Mouse (Mus musculus): ENCODE data around the gene Paxx. TPM values are rescaled to one million over a fixed set of nuclear protein-coding genes. Genes with fewer than 3 reads are reported as not detected.

The Paxx gene
- polyA plus RNA-seq, 2 experiments: 7.3 to 7.9 TPM

- no peak overlapping the region for H3K27ac ChIP-seq
- H3K36me3 ChIP-seq (replicated peaks; ENCODE audit: control insufficient read depth, insufficient read depth, low read depth): no peaks in the 10 kb centered on the region
- H3K9me3 ChIP-seq (ENCODE audit: control insufficient read depth, low read length): no peaks in the 10 kb centered on the region
- no peak overlapping the region for H3K9ac ChIP-seq (replicated peaks)
- H3K4me1 ChIP-seq (replicated peaks; ENCODE audit: control insufficient read depth in 2 of 2, insufficient read depth in 2 of 2, low read length in 1 of 2): no peaks in the 10 kb centered on the region
- H3K27me3 ChIP-seq (ENCODE audit: control insufficient read depth, insufficient read depth, low read length): peaks cover 7% of the 10 kb centered on the region
- no peak for DNase-seq (ENCODE audit: low read depth in 3 of 3, low spot score in 3 of 3)
- H3K4me3 ChIP-seq (ENCODE audit: insufficient read depth in 1 of 2, low read depth in 2 of 2, low read length in 2 of 2): no peak overlapping the region
- ATAC-seq (ENCODE audit: insufficient read depth): no peak
- TF ChIP-seq EP300 (IDR thresholded peaks at IDR 0.05; ENCODE audit: low read depth): no peak
- H3K4me2 ChIP-seq (ENCODE audit: low read depth): peak overlapping the region; percentile 93
- WGBS (ENCODE audit: insufficient replicate concordance): 71% methylated on average over 5 of the region's 5 CpGs
These were observed 31.3 kb downstream of the Paxx start for GRCm38 (mm10) chr2:25429435-25430180.

GRCm38 (mm10) chr2:25428442-25429236 is 32.3 kb downstream of the Paxx start, which contains the start of gene Abca2:
Gene Abca2, plus strand, starts transcription at chr2:25428703.
- Histone ChIP-seq H3K9ac (replicated peaks) (peak within 1 kb of the TSS; percentile 44), H3K4me3 (ENCODE audit: insufficient read depth in 1 of 2, low read depth in 2 of 2, low read length in 2 of 2) (peak within 1 kb of the TSS; percentile 58 to 68), H3K4me2 (ENCODE audit: low read depth) (peak within 1 kb of the TSS; percentile 93), H3K9me3 (ENCODE audit: control insufficient read depth, low read length) (no peaks in the 10 kb centered on the region), H3K27ac (no peak within 1 kb of the TSS), H3K4me1 (replicated peaks; ENCODE audit: control insufficient read depth in 2 of 2, insufficient read depth in 2 of 2, low read length in 1 of 2) (no peaks in the 10 kb centered on the region), H3K36me3 (replicated peaks; ENCODE audit: control insufficient read depth, insufficient read depth, low read depth) (no peaks in the 10 kb centered on the region), H3K27me3 (ENCODE audit: control insufficient read depth, insufficient read depth, low read length) (peaks cover 7% of the 10 kb centered on the region)
- TF ChIP-seq CTCF (IDR thresholded peaks at IDR 0.05; ENCODE audit: low read depth): peak; percentile 87
- no peak for TF ChIP-seq EP300 (IDR thresholded peaks at IDR 0.05; ENCODE audit: low read depth)
- DNase-seq (ENCODE audit: low read depth in 3 of 3, low spot score in 3 of 3) (peak; percentile 75 to 80 (median 77)), ATAC-seq (ENCODE audit: insufficient read depth) (peak; percentile 85)
- under 1% methylated on average over 88 of the region's 89 CpGs for WGBS (ENCODE audit: insufficient replicate concordance)

GRCm38 (mm10) chr2:25427256-25427655 is 33.6 kb downstream of the Paxx start:
- no peak for ATAC-seq (ENCODE audit: insufficient read depth)
- Histone ChIP-seq H3K4me3 (ENCODE audit: insufficient read depth in 1 of 2, low read depth in 2 of 2, low read length in 2 of 2) (no peak overlapping the region), H3K4me1 (replicated peaks; ENCODE audit: control insufficient read depth in 2 of 2, insufficient read depth in 2 of 2, low read length in 1 of 2) (no peaks in the 10 kb centered on the region), H3K27ac (no peak overlapping the region), H3K36me3 (replicated peaks; ENCODE audit: control insufficient read depth, insufficient read depth, low read depth) (no peaks in the 10 kb centered on the region), H3K9me3 (ENCODE audit: control insufficient read depth, low read length) (no peaks in the 10 kb centered on the region), H3K27me3 (ENCODE audit: control insufficient read depth, insufficient read depth, low read length) (peaks cover 7% of the 10 kb centered on the region), H3K4me2 (ENCODE audit: low read depth) (no peak overlapping the region), H3K9ac (replicated peaks) (no peak overlapping the region)
- TF ChIP-seq EP300 (IDR thresholded peaks at IDR 0.05; ENCODE audit: low read depth) (no peak), CTCF (IDR thresholded peaks at IDR 0.05; ENCODE audit: low read depth) (no peak)
- WGBS (ENCODE audit: insufficient replicate concordance): 77% methylated on average over 5 of the region's 5 CpGs
- DNase-seq (ENCODE audit: low read depth in 3 of 3, low spot score in 3 of 3): no peak

- no peaks in the 10 kb centered on the region for H3K4me1 ChIP-seq (replicated peaks; ENCODE audit: control insufficient read depth in 2 of 2, insufficient read depth in 2 of 2, low read length in 1 of 2)
- H3K4me2 ChIP-seq (ENCODE audit: low read depth): no peak overlapping the region
- peaks cover 7% of the 10 kb centered on the region for H3K27me3 ChIP-seq (ENCODE audit: control insufficient read depth, insufficient read depth, low read length)
- H3K9ac ChIP-seq (replicated peaks): no peak overlapping the region
- 8% methylated on average over 5 of the region's 5 CpGs for WGBS (ENCODE audit: insufficient replicate concordance)
- peak; percentile 95 for TF ChIP-seq CTCF (IDR thresholded peaks at IDR 0.05; ENCODE audit: low read depth)
- no peak for TF ChIP-seq EP300 (IDR thresholded peaks at IDR 0.05; ENCODE audit: low read depth)
- no peaks in the 10 kb centered on the region for H3K36me3 ChIP-seq (replicated peaks; ENCODE audit: control insufficient read depth, insufficient read depth, low read depth)
- H3K27ac ChIP-seq: no peak overlapping the region
- no peaks in the 10 kb centered on the region for H3K9me3 ChIP-seq (ENCODE audit: control insufficient read depth, low read length)
- ATAC-seq (ENCODE audit: insufficient read depth): no peak
- DNase-seq (ENCODE audit: low read depth in 3 of 3, low spot score in 3 of 3): peak; percentile 50 to 59 (median 56)
- no peak overlapping the region for H3K4me3 ChIP-seq (ENCODE audit: insufficient read depth in 1 of 2, low read depth in 2 of 2, low read length in 2 of 2)
These were observed 34.1 kb downstream of the Paxx start for GRCm38 (mm10) chr2:25426721-25427191.

- Histone ChIP-seq H3K9ac (replicated peaks) (no peak overlapping the region), H3K9me3 (ENCODE audit: control insufficient read depth, low read length) (no peaks in the 10 kb centered on the region), H3K4me1 (replicated peaks; ENCODE audit: control insufficient read depth in 2 of 2, insufficient read depth in 2 of 2, low read length in 1 of 2) (no peaks in the 10 kb centered on the region), H3K27me3 (ENCODE audit: control insufficient read depth, insufficient read depth, low read length) (peaks cover 7% of the 10 kb centered on the region), H3K4me3 (ENCODE audit: insufficient read depth in 1 of 2, low read depth in 2 of 2, low read length in 2 of 2) (no peak overlapping the region), H3K27ac (no peak overlapping the region), H3K36me3 (replicated peaks; ENCODE audit: control insufficient read depth, insufficient read depth, low read depth) (no peaks in the 10 kb centered on the region), H3K4me2 (ENCODE audit: low read depth) (no peak overlapping the region)
- WGBS (ENCODE audit: insufficient replicate concordance): 63% methylated on average over 27 of the region's 27 CpGs
- no peak for TF ChIP-seq CTCF (IDR thresholded peaks at IDR 0.05; ENCODE audit: low read depth)
- no peak for TF ChIP-seq EP300 (IDR thresholded peaks at IDR 0.05; ENCODE audit: low read depth)
- no peak for ATAC-seq (ENCODE audit: insufficient read depth)
- DNase-seq (ENCODE audit: low read depth in 3 of 3, low spot score in 3 of 3): no peak
These were observed 35.4 kb downstream of the Paxx start for GRCm38 (mm10) chr2:25425481-25425880.

Data from liver, embryonic 14.5 days (tissue).